Mouse (Mus musculus) kidney, embryonic 15.5 days (tissue): ENCODE measurements around the gene Cyth4. TPM values are rescaled to one million over a fixed set of nuclear protein-coding genes. Genes with fewer than 3 reads are reported as not detected.

ENCODE experiments used
- polyA plus RNA-seq: library from polyadenylated mRNA; unstranded; fragments of >200 nt; fragmentation: Nextera tagmentation; extraction: Ambion mirVana; gene quantifications from 2 replicates; pipeline ENCODE4 v1.2.1, GENCODE M21; 2015

The Cyth4 gene
- polyA plus RNA-seq, 1 experiment from 2014 or later = 8.1 TPM

Other genes with a start within 250 kb of the Cyth4 start
- not detected in 2 replicates for gene Tex33, start 201.1 kb upstream of the Cyth4 start, polyA plus RNA-seq
- 44.3 and 52.1 TPM in 2 replicates for gene Tst, start 191.1 kb upstream of the Cyth4 start, polyA plus RNA-seq
- gene Mpst, start 190.6 kb upstream of the Cyth4 start, polyA plus RNA-seq = 3.3 and 4.1 TPM in 2 replicates
- 40.0 and 45.8 TPM in 2 replicates for gene Kctd17, start 168.5 kb upstream of the Cyth4 start, polyA plus RNA-seq
- gene Tmprss6, start 128.4 kb upstream of the Cyth4 start, polyA plus RNA-seq = 0.31 and 1.0 TPM in 2 replicates
- 0.44 and 0.60 TPM in 2 replicates for gene Il2rb, start 101.8 kb upstream of the Cyth4 start, polyA plus RNA-seq
- gene C1qtnf6, start 65.6 kb upstream of the Cyth4 start, polyA plus RNA-seq = 27.7 and 30.4 TPM in 2 replicates
- 0.30 and 0.58 TPM in 2 replicates for gene Sstr3, start 52.4 kb upstream of the Cyth4 start, polyA plus RNA-seq
- gene Rac2, start 24.3 kb upstream of the Cyth4 start, polyA plus RNA-seq = 8.1 and 11.1 TPM in 2 replicates
- gene Elfn2, start 121.7 kb downstream of the Cyth4 start, polyA plus RNA-seq = 0.04 TPM in 1 of 2 replicates, not detected in the other
- gene Mfng, start 176.4 kb downstream of the Cyth4 start, polyA plus RNA-seq = 25.4 and 25.6 TPM in 2 replicates
- 9.1 and 9.5 TPM in 2 replicates for gene Card10, start 206.0 kb downstream of the Cyth4 start, polyA plus RNA-seq
- 46.2 and 51.1 TPM in 2 replicates for gene Cdc42ep1, start 245.6 kb downstream of the Cyth4 start, polyA plus RNA-seq